Mouse (Mus musculus) cerebellum, adult 11 months (tissue): ENCODE data around the gene Pifo.

Source experiments
- DNase-seq: peaks from one replicate; pipeline ENCODE4 v3.0.0; 2022

Pifo gene

GRCm38 (mm10) chr3:105951348-105951747 lies 63.1 kb downstream of the Pifo start:
- no peak for DNase-seq
